Mouse (Mus musculus) cerebellum, adult 11-12 months (tissue): ENCODE data around the gene C2cd3.
A peak's percentile ranks its signal among the peaks of the same experiment; 100 is the strongest.

ENCODE experiments used
- DNase-seq: peaks from one replicate; pipeline ENCODE4 v3.0.0; 2022

The C2cd3 gene

DNA sequence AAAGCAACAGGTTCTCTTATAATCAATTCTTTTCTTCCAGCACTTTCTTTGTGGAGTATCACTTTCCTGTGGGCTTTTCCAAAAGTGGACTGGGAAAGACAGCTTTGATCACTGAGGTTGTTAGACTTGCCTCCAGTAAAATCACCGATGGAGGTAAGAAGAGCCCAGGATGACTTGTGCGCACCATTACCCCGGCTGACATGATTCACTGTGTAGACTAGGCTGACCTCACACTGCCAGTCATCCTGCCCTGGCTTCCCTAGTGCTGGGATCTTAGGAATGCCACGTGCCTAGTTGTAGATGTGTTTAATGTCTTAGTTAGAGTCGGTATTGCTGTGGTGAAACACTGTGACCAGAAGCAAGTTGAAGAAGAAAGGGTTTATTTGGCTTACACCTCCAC is 35.6 kb downstream of the C2cd3 start:
- DNase-seq = no peak

DNA sequence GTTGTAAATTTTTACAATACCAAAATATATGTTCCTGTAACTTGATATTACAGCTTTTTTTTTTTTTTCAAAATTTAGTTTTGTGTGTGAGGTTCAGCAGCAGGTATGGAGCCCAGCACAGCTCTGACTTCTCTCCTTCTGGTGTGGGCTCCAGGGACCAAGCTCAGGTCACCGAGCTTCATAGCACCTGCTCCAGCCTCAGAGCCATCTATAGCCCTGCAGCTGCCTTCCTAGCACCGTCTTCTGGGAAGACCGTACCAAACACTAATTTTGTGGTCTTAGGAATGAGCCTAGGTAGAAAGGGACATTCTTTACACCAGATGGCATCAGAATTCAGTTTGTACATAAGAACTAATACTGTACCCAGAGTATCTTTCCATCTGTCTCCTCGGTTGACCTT is 36.7 kb downstream of the C2cd3 start:
- DNase-seq = no peak

DNA sequence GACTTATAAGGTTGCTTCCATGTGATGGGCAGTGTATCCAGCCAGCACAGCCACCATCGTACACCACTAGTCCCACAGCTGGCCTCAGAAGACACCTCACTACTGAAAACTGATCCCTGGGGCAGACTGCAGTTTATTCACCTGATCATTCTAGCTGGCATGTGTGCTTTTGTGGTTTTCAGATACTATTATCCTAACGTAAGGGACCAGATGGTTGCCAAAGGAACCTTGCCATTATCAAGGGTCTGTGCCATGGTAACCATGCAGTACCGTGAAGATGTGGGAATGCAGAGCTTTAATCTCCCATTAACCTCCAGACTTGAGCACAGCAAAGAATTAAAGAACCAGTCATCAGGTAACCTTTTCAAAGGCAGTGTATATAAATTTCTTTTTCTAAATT is 53.8 kb downstream of the C2cd3 start:
- no peak for DNase-seq

DNA sequence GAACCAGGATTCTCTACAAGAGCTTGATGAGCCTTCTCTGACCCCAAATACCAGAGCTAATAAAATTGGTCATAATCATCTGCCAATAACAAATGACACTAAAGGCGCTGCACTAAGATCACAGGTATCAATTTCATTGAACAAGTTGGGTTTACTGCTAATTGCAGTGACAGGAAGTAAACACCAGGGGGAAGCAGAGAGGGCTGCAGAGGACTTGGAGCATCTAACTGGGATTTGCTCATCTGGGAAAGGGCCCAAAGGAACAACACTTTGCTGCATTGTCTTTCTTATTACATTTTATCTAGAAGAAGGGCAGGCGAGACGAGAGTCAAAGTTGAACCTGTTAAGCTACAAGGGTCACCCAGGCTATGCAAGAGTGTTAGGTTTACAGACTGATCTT is 57.1 kb downstream of the C2cd3 start:
- DNase-seq = peak; percentile 15

GRCm38 (mm10) chr7:100429911-100430310 is 57.9 kb downstream of the C2cd3 start:
- DNase-seq = no peak

DNA sequence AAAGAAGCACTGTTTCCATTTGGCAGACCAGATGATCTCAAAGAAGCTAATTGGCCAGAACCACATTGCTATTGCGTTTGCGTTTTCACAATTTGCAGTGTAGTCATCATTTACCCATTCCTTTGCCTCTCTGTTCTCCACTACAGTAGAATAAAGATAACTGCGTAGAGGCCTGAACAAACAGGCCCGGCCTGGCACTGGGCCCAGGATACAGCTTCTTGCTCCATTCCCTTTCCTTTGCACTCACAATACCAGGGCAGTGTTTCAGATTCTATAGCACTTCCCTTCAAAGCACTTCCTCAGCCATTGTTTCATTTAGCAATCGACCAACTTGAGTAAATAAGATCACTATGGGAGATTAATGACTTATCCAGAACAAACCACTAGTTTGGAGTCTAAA is 59.1 kb downstream of the C2cd3 start:
- DNase-seq = no peak

DNA sequence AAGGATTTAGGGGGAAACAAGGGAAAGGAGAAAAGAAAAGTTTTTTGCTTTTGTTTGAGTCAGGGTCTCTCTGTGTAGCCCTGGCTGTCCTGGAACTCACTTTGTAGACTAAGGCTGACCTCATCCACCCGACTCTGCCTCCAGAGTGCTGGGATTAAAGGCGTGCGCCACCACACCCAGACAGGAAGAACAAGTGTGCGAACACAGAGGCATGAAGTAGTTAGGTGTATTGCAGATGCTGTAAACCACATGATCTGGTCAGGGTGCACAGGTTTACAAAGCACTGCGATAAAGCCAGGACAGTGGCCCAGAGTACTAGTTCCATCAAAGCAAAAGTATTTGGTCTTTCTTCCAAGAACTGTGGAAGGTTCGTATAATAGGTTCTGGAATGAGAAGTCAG is 61.3 kb downstream of the C2cd3 start:
- no peak for DNase-seq

- no peak for DNase-seq
These were observed 71.7 kb downstream of the C2cd3 start for GRCm38 (mm10) chr7:100443728-100444127.

DNA sequence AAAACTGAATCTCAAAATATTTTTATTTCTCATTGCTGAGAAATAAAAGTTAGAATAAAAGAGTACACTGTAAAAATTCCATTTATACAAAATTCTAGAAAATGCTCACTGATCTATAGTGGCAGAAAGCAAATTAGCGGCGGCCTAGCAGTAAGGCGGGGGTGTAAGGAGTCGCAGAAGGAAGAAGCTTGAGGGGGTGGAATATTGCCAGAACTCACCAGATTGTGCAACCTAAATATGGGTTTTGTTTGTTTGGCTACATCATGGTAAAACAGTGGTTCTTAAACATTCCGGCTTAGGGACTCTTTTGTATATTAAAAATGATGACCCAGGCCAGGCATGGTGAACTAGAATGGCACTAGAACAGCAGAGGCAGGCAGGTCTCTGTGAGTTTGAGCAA is 74.2 kb downstream of the C2cd3 start:
- DNase-seq = no peak

- DNase-seq = no peak
These were observed 76.5 kb downstream of the C2cd3 start for GRCm38 (mm10) chr7:100448530-100448929.

GRCm38 (mm10) chr7:100448985-100449384 is 77.0 kb downstream of the C2cd3 start:
- DNase-seq = no peak

- DNase-seq = no peak
These were observed 86.1 kb downstream of the C2cd3 start for GRCm38 (mm10) chr7:100458153-100458552.

DNA sequence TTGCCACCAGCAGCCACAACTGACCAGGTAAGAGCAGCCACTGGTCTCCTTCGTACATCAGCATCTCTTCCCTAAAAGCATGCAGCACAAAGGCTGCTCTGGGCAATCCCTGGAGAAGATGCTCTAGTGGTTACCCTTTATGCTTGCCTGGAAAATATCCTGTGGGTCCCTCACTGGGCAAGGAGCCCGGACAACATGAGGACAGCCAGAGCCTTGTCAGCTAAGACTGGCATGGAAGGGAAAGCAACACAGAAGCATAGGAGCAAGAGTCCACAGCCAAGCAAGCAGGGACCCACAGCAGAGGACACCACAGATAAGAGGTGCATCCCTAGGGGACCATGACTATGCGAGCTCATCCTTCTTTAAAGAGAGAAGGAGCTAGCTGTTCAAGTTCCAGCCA is 87.8 kb downstream of the C2cd3 start:
- DNase-seq = no peak

GRCm38 (mm10) chr7:100461621-100462151 is 89.7 kb downstream of the C2cd3 start:
- DNase-seq = peak; percentile 20

GRCm38 (mm10) chr7:100463194-100463593 is 91.2 kb downstream of the C2cd3 start:
- no peak for DNase-seq

GRCm38 (mm10) chr7:100463757-100464156 is 91.7 kb downstream of the C2cd3 start:
- DNase-seq = no peak

- no peak for DNase-seq
These were observed 92.2 kb downstream of the C2cd3 start for GRCm38 (mm10) chr7:100464248-100464647.

- no peak for DNase-seq
These were observed 93.2 kb downstream of the C2cd3 start for GRCm38 (mm10) chr7:100465248-100465647.

GRCm38 (mm10) chr7:100465656-100466309 is 93.8 kb downstream of the C2cd3 start:
- DNase-seq = no peak

DNA sequence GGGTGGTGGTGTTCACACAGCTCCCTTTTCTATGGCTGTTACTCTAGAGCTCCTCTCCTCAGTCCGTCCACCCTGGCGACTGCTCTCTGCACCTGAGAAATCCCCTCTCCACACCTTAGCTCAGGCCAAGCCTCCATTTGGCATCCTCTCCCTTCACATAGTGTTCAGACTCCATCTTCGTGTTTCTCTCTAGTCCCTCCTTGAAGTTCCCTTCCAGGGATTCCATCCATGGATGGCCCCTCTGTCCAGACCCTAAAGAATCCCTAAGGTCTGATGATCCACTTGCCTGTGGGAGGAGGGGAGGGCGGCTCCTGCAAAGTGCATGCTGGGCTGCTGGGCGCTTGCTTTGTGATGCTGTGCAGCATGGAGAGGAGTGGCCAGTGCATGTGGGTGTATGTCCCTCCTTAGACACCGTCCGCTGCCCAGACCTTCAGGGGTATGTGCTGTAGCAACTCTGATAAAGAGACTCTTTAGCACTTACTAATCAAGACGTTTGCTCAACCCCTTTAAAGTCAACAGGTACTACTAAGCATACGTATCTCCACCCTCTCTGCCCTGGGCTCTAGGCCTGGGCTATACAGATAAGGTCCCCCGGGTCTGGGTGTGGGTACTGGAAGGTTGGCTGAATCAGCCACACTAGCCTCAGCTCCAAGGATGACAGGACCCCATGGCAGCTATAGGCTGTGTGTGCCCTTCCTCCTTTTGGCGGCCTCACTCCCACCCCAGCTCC is 94.9 kb downstream of the C2cd3 start:
- DNase-seq = no peak

DNA sequence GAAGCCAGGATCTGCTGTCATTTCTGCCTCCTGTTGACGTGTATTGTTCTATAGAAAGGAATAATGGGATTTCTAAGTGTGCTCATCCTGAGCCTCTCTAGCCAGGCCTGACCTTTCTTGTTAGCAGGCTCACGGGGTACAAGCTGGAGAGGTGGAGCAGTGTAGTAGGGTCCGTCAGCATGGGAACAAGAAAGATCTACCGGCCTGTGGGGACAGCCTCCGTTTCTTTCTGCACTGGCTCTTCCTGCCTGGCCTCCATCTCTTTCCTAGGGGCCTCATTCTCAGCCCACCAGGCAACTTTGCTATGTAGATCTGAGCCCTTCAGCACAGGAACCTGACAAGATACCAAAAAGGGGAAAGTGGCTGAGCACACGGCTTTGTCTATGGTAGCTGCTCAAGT is 96.7 kb downstream of the C2cd3 start:
- no peak for DNase-seq

DNA sequence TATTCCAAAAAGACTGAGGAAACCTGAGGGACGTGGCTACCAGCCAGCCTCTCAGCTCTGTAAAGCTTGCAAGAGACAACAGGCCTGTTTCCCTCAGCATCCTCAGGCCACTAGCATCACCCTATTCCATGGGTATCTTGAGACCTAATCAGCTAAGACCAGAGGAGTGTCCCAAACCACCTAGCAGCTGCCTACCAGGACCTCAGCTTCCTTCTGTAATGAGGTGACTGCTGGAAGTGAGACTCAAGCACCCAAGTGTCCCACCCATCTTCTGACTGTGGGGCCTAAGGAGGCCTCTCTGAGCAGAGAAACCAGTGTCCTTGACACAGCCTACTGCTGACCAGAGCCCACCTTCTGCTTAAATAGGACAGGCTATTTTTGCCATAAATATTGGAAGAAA is 97.5 kb downstream of the C2cd3 start:
- DNase-seq = no peak

GRCm38 (mm10) chr7:100470796-100471406 is 98.9 kb downstream of the C2cd3 start:
- no peak for DNase-seq

DNA sequence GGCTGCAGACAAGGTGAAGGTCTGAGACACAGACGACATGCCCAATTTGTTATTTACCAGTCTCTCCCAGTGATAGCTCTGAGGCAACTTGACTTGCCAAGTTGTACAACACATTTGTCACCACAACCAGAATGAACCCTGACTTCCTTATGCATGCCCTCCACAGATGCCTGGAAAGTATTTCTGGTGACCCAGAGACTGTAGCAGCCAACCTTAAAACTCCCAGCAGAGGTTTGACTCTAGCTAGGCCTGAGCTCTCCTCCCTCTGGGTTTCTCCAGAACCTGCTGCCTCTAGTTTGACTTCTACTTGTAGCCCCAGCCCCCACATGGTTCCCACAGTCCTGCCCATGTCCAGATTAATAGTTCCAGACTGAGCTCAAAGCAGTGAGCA is 99.4 kb downstream of the C2cd3 start:
- no peak for DNase-seq
